Mouse (Mus musculus) embryonic facial prominence, embryonic 11.5 days (tissue): Measurements from ENCODE around the gene Trub1. TPM values are rescaled to one million over a fixed set of nuclear protein-coding genes. Genes with fewer than 3 reads are reported as not detected.

Experiments
- ATAC-seq: fragments of 200-750 bp; cut with Nextera tagmentation; replicated peaks from 2 replicates; pipeline ENCODE4 v1.8.0; 2017; ENCODE audit warnings: low read depth; ENCODE audit not compliant: insufficient number of reproducible peaks, low FRiP score, low TSS enrichment
- DNase-seq: peaks from one replicate; pipeline ENCODE4 v3.0.0-alpha.2; 2015; ENCODE audit warnings: low spot score
- H3K27ac ChIP-seq: fragments of 300-500 bp; sonication (generic); replicated peaks from 2 replicates; pipeline ENCODE4 v1.5.1; 2014; ENCODE audit warnings: mild to moderate bottlenecking, low read depth, low read length, control low read depth
- H3K27me3 ChIP-seq: fragments of 300-500 bp; sonication (generic); 2 replicates; pipeline ENCODE4 v1.6.1; 2014; ENCODE audit warnings: mild to moderate bottlenecking, low read length, moderate library complexity, mixed read lengths; ENCODE audit not compliant: control insufficient read depth, insufficient read depth
- H3K36me3 ChIP-seq: fragments of 300-500 bp; sonication (generic); replicated peaks from 2 replicates; pipeline ENCODE4 v1.6.1; 2014; ENCODE audit warnings: low read depth, mild to moderate bottlenecking, low read length, moderate library complexity, mixed read lengths; ENCODE audit not compliant: control insufficient read depth, insufficient read depth
- H3K4me1 ChIP-seq: fragments of 300-500 bp; sonication (generic); 2 replicates; pipeline ENCODE4 v1.6.1; 2014; ENCODE audit warnings: low read length, mixed read lengths; ENCODE audit not compliant: control insufficient read depth, insufficient read depth
- H3K4me2 ChIP-seq: fragments of 300-500 bp; sonication (generic); 2 replicates; pipeline ENCODE4 v1.6.1; 2014; ENCODE audit warnings: low read depth, mild to moderate bottlenecking, control low read depth, low read length, moderate library complexity
- H3K4me3 ChIP-seq: fragments of 300-500 bp; sonication (generic); 2 replicates; pipeline ENCODE4 v1.5.1; 2014; ENCODE audit warnings: low read depth, low read length, control low read depth
- H3K9ac ChIP-seq: fragments of 300-500 bp; sonication (generic); replicated peaks from 2 replicates; pipeline ENCODE4 v1.6.1; 2014; ENCODE audit warnings: mild to moderate bottlenecking, control low read depth, low read length
- H3K9me3 ChIP-seq: fragments of 300-500 bp; sonication (generic); replicated peaks from 2 replicates; pipeline ENCODE4 v1.6.1; 2016; ENCODE audit warnings: mild to moderate bottlenecking, low read length, inconsistent platforms, mixed read lengths; ENCODE audit not compliant: control insufficient read depth
- WGBS: fragments of 180-500 bp; shearing (Covaris S2); extraction: QIAGEN DNeasy Blood & Tissue Kit; methylation state at CpG from one replicate; pipeline ENCODE4 v1.1.7; 2014; 5-methylcytosine and 5-hydroxymethylcytosine counted together
- polyA plus RNA-seq: library from polyadenylated mRNA; unstranded; fragments of >200 nt; fragmentation: Nextera tagmentation; extraction: Ambion mirVana; gene quantifications from 2 replicates; pipeline ENCODE4 v1.2.1, GENCODE M21; 2014

Trub1 gene
- polyA plus RNA-seq, 1 experiment from 2014 or later: 24.2 TPM

DNA sequence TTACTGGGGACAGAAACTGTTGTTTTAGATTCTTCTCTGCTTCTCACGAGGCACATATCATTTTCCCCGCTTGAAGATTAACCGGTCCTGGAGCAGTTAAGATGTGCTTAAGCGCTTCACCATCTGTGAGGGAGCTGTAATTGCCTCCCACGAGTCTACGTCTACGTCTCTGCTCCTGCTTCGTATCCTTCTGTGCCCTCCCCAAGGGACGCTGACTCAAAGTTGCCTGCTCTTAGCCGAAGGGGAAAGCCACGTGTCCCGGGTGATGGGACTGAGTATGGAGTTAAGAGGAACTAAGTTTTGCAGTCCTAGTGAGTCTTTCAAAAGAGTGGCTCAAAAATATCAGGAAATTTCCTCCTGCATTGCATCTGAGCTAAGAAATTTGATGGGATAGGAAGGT lies 18.3 kb downstream of the Trub1 start:
- ATAC-seq: no peak
- DNase-seq: no peak

DNA sequence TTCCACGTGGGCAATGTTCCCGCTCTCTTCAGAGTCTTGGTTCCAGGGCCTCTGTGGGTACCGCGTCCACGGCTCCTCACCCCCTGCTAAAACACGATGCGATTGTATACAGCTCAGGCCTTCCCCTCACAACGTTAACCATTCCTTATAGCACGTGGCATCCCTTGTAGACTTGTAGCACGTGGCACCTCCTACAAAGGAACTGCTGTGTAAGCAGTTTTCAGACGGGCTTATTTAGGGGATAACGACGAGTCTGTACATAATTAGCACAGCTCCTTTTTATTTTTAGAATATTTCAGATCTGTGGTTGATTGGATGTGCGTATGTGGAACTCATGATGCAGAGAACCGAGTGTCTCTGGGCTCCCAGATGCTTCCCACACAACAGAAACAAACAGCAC lies 19.5 kb downstream of the Trub1 start:
- H3K4me3 ChIP-seq: no peak overlapping the region
- WGBS: 86% methylated on average over 15 of the region's 15 CpGs
- no peak for ATAC-seq

More for the DNA sequence above, 18.3 kb downstream of the Trub1 start:
- no peaks in the 10 kb centered on the region for H3K27me3 ChIP-seq
- no peak overlapping the region for H3K27ac ChIP-seq
- no peak overlapping the region for H3K4me2 ChIP-seq
- H3K4me1 ChIP-seq: no peaks in the 10 kb centered on the region
- H3K9me3 ChIP-seq: no peaks in the 10 kb centered on the region
- no peak overlapping the region for H3K9ac ChIP-seq
- no peaks in the 10 kb centered on the region for H3K36me3 ChIP-seq
- 84% methylated on average over 12 of the region's 12 CpGs for WGBS
- H3K4me3 ChIP-seq: no peak overlapping the region

DNA sequence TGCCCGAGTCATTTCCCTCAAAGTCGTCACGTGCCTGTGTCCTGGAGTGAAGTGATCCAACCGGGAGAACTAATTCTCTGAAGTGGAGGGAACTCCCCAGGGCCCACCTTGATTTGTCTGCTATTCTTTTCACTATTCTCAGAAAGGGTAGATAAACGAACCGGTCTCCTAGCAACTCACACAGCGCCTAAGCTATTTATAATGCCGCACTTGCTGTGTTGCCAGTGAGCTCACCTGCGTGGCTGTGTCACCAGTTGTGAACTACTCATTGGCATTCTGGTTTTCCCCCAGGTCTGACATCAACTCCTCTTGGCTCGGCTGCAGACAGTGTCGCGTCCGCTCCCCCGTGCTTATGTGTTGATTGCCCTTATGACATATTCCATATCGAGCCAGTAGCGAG lies 20.6 kb downstream of the Trub1 start:
- DNase-seq (no peak), ATAC-seq (no peak)
- no peak overlapping the region for H3K4me2 ChIP-seq

More for the DNA sequence above, 19.5 kb downstream of the Trub1 start:
- Histone ChIP-seq H3K4me2 (no peak overlapping the region), H3K9me3 (no peaks in the 10 kb centered on the region), H3K36me3 (no peaks in the 10 kb centered on the region), H3K27me3 (no peaks in the 10 kb centered on the region), H3K27ac (no peak overlapping the region), H3K4me1 (no peaks in the 10 kb centered on the region), H3K9ac (no peak overlapping the region)
- DNase-seq: no peak

DNA sequence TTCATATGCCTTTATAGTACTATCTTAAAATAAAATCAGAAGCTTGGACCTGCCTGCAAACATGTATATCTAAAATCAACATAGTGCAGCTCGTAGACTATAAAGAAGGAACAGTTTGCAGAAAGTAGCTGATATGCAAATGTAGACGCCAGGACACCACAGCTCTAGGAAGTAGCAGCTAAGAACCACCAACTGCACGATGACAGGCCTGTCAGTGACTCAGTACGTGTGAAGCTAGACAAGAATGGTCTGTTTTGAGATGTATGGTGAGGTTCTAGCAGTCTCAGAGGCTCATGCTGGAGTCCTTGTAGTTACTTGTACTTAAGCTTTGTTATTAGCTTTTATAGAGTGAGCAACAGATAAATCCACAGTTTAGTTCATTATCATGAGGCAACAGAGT lies 22.6 kb downstream of the Trub1 start:
- Histone ChIP-seq H3K4me2 (no peak overlapping the region), H3K4me1 (no peaks in the 10 kb centered on the region), H3K4me3 (no peak overlapping the region), H3K36me3 (no peaks in the 10 kb centered on the region), H3K9me3 (no peaks in the 10 kb centered on the region), H3K9ac (no peak overlapping the region), H3K27ac (no peak overlapping the region), H3K27me3 (no peaks in the 10 kb centered on the region)
- 88% methylated on average over 4 of the region's 4 CpGs for WGBS
- DNase-seq (no peak), ATAC-seq (no peak)

More for the DNA sequence above, 20.6 kb downstream of the Trub1 start:
- no peak overlapping the region for H3K9ac ChIP-seq
- no peak overlapping the region for H3K27ac ChIP-seq
- H3K36me3 ChIP-seq: no peaks in the 10 kb centered on the region
- H3K9me3 ChIP-seq: no peaks in the 10 kb centered on the region
- no peaks in the 10 kb centered on the region for H3K4me1 ChIP-seq
- WGBS: 75% methylated on average over 16 of the region's 16 CpGs
- no peaks in the 10 kb centered on the region for H3K27me3 ChIP-seq
- H3K4me3 ChIP-seq: no peak overlapping the region

DNA sequence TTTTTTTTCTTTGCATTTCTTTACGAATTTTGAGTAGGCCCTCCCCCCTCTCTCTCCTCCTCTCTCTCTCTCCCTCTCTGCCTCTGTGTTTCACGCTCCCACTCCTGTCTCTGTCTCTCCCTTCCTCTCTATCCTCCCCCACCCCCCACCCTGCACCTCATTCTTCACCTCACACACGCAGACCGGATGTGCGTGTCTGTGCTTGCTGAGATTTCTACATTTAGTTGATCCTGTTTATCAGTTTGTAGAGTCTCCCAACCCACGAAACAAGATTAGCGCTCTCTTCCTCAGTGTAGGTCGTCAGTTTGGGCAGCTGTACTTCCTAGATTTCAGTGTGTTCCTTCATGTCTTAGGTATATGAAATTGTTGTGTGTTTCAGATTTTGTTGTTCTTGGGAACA lies 24.6 kb downstream of the Trub1 start:
- DNase-seq (no peak), ATAC-seq (no peak)
- H3K4me1 ChIP-seq: no peaks in the 10 kb centered on the region
- WGBS: 76% methylated on average over 8 of the region's 8 CpGs
- H3K9me3 ChIP-seq: no peaks in the 10 kb centered on the region
- no peak overlapping the region for H3K27ac ChIP-seq
- no peaks in the 10 kb centered on the region for H3K36me3 ChIP-seq
- no peaks in the 10 kb centered on the region for H3K27me3 ChIP-seq
- H3K9ac ChIP-seq: no peak overlapping the region
- H3K4me3 ChIP-seq: no peak overlapping the region
- H3K4me2 ChIP-seq: no peak overlapping the region

DNA sequence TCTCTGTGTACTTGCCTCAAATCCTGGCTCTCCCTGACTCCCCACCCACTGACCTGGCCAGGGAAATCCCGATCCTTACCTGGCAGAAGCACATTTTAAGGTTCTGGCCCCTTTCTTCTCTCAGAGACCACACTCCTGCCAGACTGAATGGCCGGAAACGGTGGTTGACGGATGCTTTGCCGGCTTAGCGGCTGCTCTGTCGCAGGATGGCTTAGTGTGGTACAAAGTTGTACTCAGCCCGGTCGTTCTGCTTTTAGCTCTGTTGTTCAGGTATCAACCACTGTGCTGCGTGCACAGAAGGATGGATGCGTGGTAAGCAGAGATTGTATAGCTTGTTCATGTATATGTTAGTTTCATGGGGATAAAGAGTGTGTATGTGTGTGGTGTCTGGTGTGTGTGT lies 25.3 kb downstream of the Trub1 start:
- no peaks in the 10 kb centered on the region for H3K36me3 ChIP-seq
- no peak overlapping the region for H3K27ac ChIP-seq
- ATAC-seq (no peak), DNase-seq (no peak)
- H3K4me2 ChIP-seq: no peak overlapping the region
- H3K9me3 ChIP-seq: no peaks in the 10 kb centered on the region
- no peak overlapping the region for H3K9ac ChIP-seq
- no peak overlapping the region for H3K4me3 ChIP-seq
- 87% methylated on average over 11 of the region's 11 CpGs for WGBS
- H3K27me3 ChIP-seq: no peaks in the 10 kb centered on the region
- no peaks in the 10 kb centered on the region; the same call in 1 of the 2 replicates for H3K4me1 ChIP-seq

DNA sequence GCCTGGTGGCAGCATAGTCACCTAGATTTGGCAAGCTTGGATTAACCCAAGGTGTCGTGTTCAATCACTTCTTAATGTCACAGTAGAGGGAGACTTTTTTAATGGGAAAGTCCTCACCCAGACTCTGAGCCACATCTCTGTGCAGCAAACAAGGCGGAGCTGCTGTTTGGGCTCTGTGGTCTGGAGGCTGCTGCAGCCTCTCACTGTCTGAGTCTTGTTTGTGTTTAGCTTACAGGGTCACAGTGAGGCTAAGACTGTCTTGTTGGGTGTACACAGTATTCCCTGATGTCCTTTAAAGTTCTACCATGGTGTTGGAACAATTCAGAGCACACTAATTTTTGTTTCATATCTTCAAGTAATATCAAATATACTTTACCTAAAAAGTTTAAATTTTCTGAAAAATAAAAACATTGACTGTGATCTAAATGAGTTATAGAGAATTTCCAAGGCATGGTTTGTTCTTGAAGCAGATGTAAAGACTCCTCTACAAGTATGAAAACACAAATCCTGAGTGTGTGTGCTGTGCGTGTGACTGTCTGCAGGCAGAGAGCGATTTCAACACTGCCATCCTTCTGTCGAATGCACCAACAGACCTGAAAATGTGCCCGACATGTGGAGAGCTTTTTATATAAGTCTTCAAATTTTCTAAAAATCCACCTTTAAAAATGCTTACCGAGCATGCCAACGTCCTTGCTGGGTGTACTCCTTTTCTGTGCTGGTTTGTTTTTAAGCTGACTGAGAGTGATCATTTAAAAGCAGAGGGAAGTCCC lies 27.4 kb downstream of the Trub1 start:
- ATAC-seq (no peak), DNase-seq (no peak)
- Histone ChIP-seq H3K36me3 (no peaks in the 10 kb centered on the region), H3K9me3 (no peaks in the 10 kb centered on the region), H3K4me2 (no peak overlapping the region), H3K4me3 (no peak overlapping the region), H3K27me3 (no peaks in the 10 kb centered on the region), H3K27ac (no peak overlapping the region), H3K9ac (no peak overlapping the region), H3K4me1 (no peaks in the 10 kb centered on the region; the same call in 1 of the 2 replicates)
- WGBS: 84% methylated on average over 8 of the region's 8 CpGs

DNA sequence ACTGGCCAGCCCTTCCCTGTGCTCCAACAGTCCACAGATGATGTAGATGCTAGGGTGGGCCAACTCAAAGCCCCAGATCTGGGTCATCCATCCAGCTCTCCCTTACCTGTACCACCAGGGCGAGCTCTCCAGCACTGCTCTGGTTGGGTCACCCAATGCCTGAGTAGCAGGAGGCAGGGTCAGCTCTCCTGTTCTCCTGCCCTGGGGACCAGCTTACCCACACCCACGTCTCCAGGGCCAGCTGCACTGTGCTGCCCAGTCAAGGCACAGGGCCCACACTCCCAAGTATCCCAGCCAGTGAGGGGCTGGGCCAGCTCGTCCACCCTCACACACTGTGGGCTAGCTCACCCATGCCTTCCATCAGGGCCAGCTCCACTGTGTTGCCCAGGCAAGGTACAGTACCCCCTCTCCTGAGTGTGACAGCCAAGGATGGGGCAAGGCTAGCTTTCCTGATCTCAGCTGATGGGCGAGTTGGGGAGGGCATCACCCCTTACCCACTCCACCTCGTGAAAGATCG lies 29.1 kb downstream of the Trub1 start:
- no peaks in the 10 kb centered on the region for H3K27me3 ChIP-seq
- H3K36me3 ChIP-seq: no peaks in the 10 kb centered on the region
- ATAC-seq (peak; percentile 70), DNase-seq (no peak)
- H3K27ac ChIP-seq: no peak overlapping the region
- no peak overlapping the region for H3K9ac ChIP-seq
- no peak overlapping the region for H3K4me2 ChIP-seq
- no peaks in the 10 kb centered on the region for H3K9me3 ChIP-seq
- no peak overlapping the region for H3K4me3 ChIP-seq
- H3K4me1 ChIP-seq: no peaks in the 10 kb centered on the region; the same call in 1 of the 2 replicates
- 91% methylated on average over 6 of the region's 6 CpGs for WGBS
